Comparison of ENCODE assay signal across 15 mouse cellular contexts in genomic region chrX:66526842-66527623, GRCm38 (mm10).
DNase-seq lines count a peak whose midpoint lies in the region; ATAC-seq and TF ChIP-seq lines count a peak whose summit lies in the region.
"Had no signal": no experiment of that assay in that cellular context is flagged by ENCODE, and none has a peak within 500 bp of the region (broad histone marks: within the 10 kb centered on the region; RNA-seq: fewer than 3 reads in every experiment).

No protein-coding gene starts in this region.

- H3K4me3 ChIP-seq in forebrain, embryonic 11.5 days (ENCODE audit: low read depth, low read length) = no peak overlapping the region
- no peak overlapping the region for H3K4me3 ChIP-seq in forebrain, embryonic 16.5 days (replicated peaks; ENCODE audit: low read length)
- no peak overlapping the region for H3K4me3 ChIP-seq in kidney, embryonic 15.5 days (replicated peaks)
- no peak overlapping the region for H3K4me3 ChIP-seq in stomach, embryonic 14.5 days (ENCODE audit: low read depth, low read length)
- H3K4me3 ChIP-seq in stomach, postnatal 0 days (ENCODE audit: low read depth, low read length) = no peak overlapping the region
- H3K4me3 ChIP-seq: limb, embryonic 13.5 days; myocyte had no signal

- ATAC-seq in forebrain, embryonic 11.5 days (replicated peaks; ENCODE audit: low FRiP score) = peak; percentile 51; the same call in 1 of the 2 replicates
- ATAC-seq in forebrain, embryonic 16.5 days = no peak
- peak; percentile 79 for ATAC-seq in kidney, embryonic 15.5 days (replicated peaks; ENCODE audit: low FRiP score)
- peak; percentile 49; the same call in 1 of the 2 replicates for ATAC-seq in stomach, embryonic 14.5 days (ENCODE audit: insufficient number of reproducible peaks, insufficient read depth, low FRiP score, low read depth)
- no peak for ATAC-seq in stomach, postnatal 0 days (ENCODE audit: low FRiP score, low TSS enrichment)
- ATAC-seq: liver, postnatal 0 days had no signal

- TF ChIP-seq CTCF in stomach, postnatal 0 days (IDR thresholded peaks at IDR 0.05; ENCODE audit: low read depth) = no peak

- H3K4me1 ChIP-seq in forebrain, embryonic 11.5 days (replicated peaks; ENCODE audit: control insufficient read depth, insufficient read depth, low read length) = no peaks in the 10 kb centered on the region
- no peaks in the 10 kb centered on the region for H3K4me1 ChIP-seq in forebrain, embryonic 16.5 days (replicated peaks; ENCODE audit: control insufficient read depth, insufficient read depth, low read length)
- H3K4me1 ChIP-seq in kidney, embryonic 15.5 days = no peaks in the 10 kb centered on the region
- no peaks in the 10 kb centered on the region for H3K4me1 ChIP-seq in stomach, embryonic 14.5 days (ENCODE audit: control insufficient read depth, insufficient read depth, low read length)
- no peaks in the 10 kb centered on the region for H3K4me1 ChIP-seq in stomach, postnatal 0 days (replicated peaks; ENCODE audit: control insufficient read depth, insufficient read depth)
- H3K4me1 ChIP-seq: limb, embryonic 13.5 days had no signal

- no peak overlapping the region for H3K9ac ChIP-seq in forebrain, embryonic 11.5 days (ENCODE audit: low read length)
- H3K9ac ChIP-seq in forebrain, embryonic 16.5 days (replicated peaks; ENCODE audit: low read depth, low read length) = no peak overlapping the region
- no peak overlapping the region for H3K9ac ChIP-seq in kidney, embryonic 15.5 days
- no peak overlapping the region for H3K9ac ChIP-seq in stomach, embryonic 14.5 days (replicated peaks; ENCODE audit: low read depth, low read length)
- no peak overlapping the region for H3K9ac ChIP-seq in stomach, postnatal 0 days (ENCODE audit: low read length)
- H3K9ac ChIP-seq: limb, embryonic 13.5 days; liver, postnatal 0 days had no signal

- H3K9me3 ChIP-seq in forebrain, embryonic 11.5 days (ENCODE audit: control insufficient read depth, low read length) = no peaks in the 10 kb centered on the region
- no peaks in the 10 kb centered on the region for H3K9me3 ChIP-seq in forebrain, embryonic 16.5 days (ENCODE audit: control insufficient read depth, low read length)
- no peaks in the 10 kb centered on the region for H3K9me3 ChIP-seq in kidney, embryonic 15.5 days (replicated peaks)
- no peaks in the 10 kb centered on the region for H3K9me3 ChIP-seq in stomach, embryonic 14.5 days (ENCODE audit: control insufficient read depth, low read depth, low read length)
- H3K9me3 ChIP-seq in stomach, postnatal 0 days (ENCODE audit: control insufficient read depth, low read length) = no peaks in the 10 kb centered on the region
- H3K9me3 ChIP-seq: limb, embryonic 13.5 days had no signal

- no peaks in the 10 kb centered on the region for H3K27me3 ChIP-seq in forebrain, embryonic 11.5 days (ENCODE audit: control insufficient read depth, insufficient read depth, low read length)
- H3K27me3 ChIP-seq in forebrain, embryonic 16.5 days (replicated peaks; ENCODE audit: control insufficient read depth, insufficient read depth, low read length) = no peaks in the 10 kb centered on the region
- H3K27me3 ChIP-seq in kidney, embryonic 15.5 days = no peaks in the 10 kb centered on the region
- H3K27me3 ChIP-seq in stomach, embryonic 14.5 days (ENCODE audit: control insufficient read depth, insufficient read depth, low read length) = no peaks in the 10 kb centered on the region
- H3K27me3 ChIP-seq in stomach, postnatal 0 days (ENCODE audit: control insufficient read depth, insufficient read depth, low read length) = no peaks in the 10 kb centered on the region
- H3K27me3 ChIP-seq: limb, embryonic 13.5 days had no signal

- no peaks in the 10 kb centered on the region for H3K36me3 ChIP-seq in forebrain, embryonic 11.5 days (ENCODE audit: control insufficient read depth, insufficient read depth, low read length)
- H3K36me3 ChIP-seq in forebrain, embryonic 16.5 days (ENCODE audit: control insufficient read depth, insufficient read depth) = no peaks in the 10 kb centered on the region
- H3K36me3 ChIP-seq in kidney, embryonic 15.5 days = no peaks in the 10 kb centered on the region
- H3K36me3 ChIP-seq in stomach, embryonic 14.5 days (ENCODE audit: control insufficient read depth, insufficient read depth, low read length) = no peaks in the 10 kb centered on the region
- no peaks in the 10 kb centered on the region for H3K36me3 ChIP-seq in stomach, postnatal 0 days (ENCODE audit: control insufficient read depth, insufficient read depth, low read length)
- H3K36me3 ChIP-seq: limb, embryonic 13.5 days had no signal

- WGBS in forebrain, embryonic 11.5 days = 78% methylated on average over 3 of the region's 3 CpGs
- 51% methylated on average over 3 of the region's 3 CpGs for WGBS in forebrain, embryonic 16.5 days
- WGBS in kidney, embryonic 15.5 days = 50% methylated on average over 3 of the region's 3 CpGs
- 54% methylated on average over 3 of the region's 3 CpGs for WGBS in stomach, embryonic 14.5 days
- WGBS in stomach, postnatal 0 days = 48% methylated on average over 3 of the region's 3 CpGs

- no peak overlapping the region for H3K4me2 ChIP-seq in forebrain, embryonic 11.5 days (ENCODE audit: low read depth, low read length, severe bottlenecking)
- H3K4me2 ChIP-seq in forebrain, embryonic 16.5 days (ENCODE audit: low read length) = no peak overlapping the region
- H3K4me2 ChIP-seq in kidney, embryonic 15.5 days = no peak overlapping the region
- no peak overlapping the region for H3K4me2 ChIP-seq in stomach, embryonic 14.5 days (replicated peaks; ENCODE audit: low read depth, low read length)
- H3K4me2 ChIP-seq in stomach, postnatal 0 days (replicated peaks; ENCODE audit: low read depth) = no peak overlapping the region
- H3K4me2 ChIP-seq: limb, embryonic 13.5 days had no signal

- DNase-seq in forebrain, embryonic 11.5 days (ENCODE audit: low spot score) = no peak
- no peak for DNase-seq in kidney, adult 18-20 months
- DNase-seq in stomach, postnatal 0 days (ENCODE audit: low spot score) = no peak
- no peak for DNase-seq in adrenal gland, adult 18-20 months (ENCODE audit: low spot score in 2 of 2)
- no peak for DNase-seq in heart, adult 8-10 months (ENCODE audit: low spot score)
- DNase-seq: adrenal gland, postnatal 36 days; cerebellum, adult 11 months; liver, postnatal 0 days; lung, postnatal 4 days; thymus, adult 2 months had no signal

- no peak for TF ChIP-seq EP300 in stomach, postnatal 0 days (optimal IDR thresholded peaks at IDR 0.05)

- H3K27ac ChIP-seq in forebrain, embryonic 11.5 days (ENCODE audit: low read depth, low read length) = no peak overlapping the region
- H3K27ac ChIP-seq in forebrain, embryonic 16.5 days (ENCODE audit: low read length) = no peak overlapping the region
- H3K27ac ChIP-seq in kidney, embryonic 15.5 days = no peak overlapping the region
- H3K27ac ChIP-seq in stomach, embryonic 14.5 days (ENCODE audit: low read length) = no peak overlapping the region
- no peak overlapping the region for H3K27ac ChIP-seq in stomach, postnatal 0 days (replicated peaks)
- H3K27ac ChIP-seq: limb, embryonic 13.5 days had no signal

Comparison
In these comparisons a context has a peak if more than half of its experiments do, and no peak if none do; other contexts are left out.
1. ATAC-seq: peak in forebrain, embryonic 11.5 days (single experiment), kidney, embryonic 15.5 days (single experiment) and stomach, embryonic 14.5 days (single experiment); none in forebrain, embryonic 16.5 days (single experiment) and stomach, postnatal 0 days (single experiment).